Mouse (Mus musculus): ENCODE results near the gene Dctn1. TPM values are rescaled to one million over a fixed set of nuclear protein-coding genes. Genes with fewer than 3 reads are reported as not detected.
A peak's percentile ranks its signal among the peaks of the same experiment; 100 is the strongest.

The Dctn1 gene
- polyA plus RNA-seq, 1 experiment from 2014 or later, result 81.7 TPM

GRCm38 (mm10) chr6:83219814-83220213 lies 54.1 kb downstream of the Dctn1 start, which contains the start of gene Slc4a5:
Gene Slc4a5 (plus strand): TSS chr6:83219828.
- WGBS, result 74% methylated on average over 3 of the region's 3 CpGs
- Histone ChIP-seq H3K36me3 (ENCODE audit: control insufficient read depth, insufficient read depth, low read length) (no peaks in the 10 kb centered on the region), H3K4me1 (ENCODE audit: control insufficient read depth, insufficient read depth, low read length) (no peaks in the 10 kb centered on the region), H3K9ac (ENCODE audit: low read length) (no peak within 1 kb of the TSS), H3K4me3 (ENCODE audit: low read depth, low read length) (no peak within 1 kb of the TSS), H3K27me3 (ENCODE audit: control insufficient read depth, insufficient read depth, low read length) (no peaks in the 10 kb centered on the region), H3K9me3 (ENCODE audit: control insufficient read depth, low read length) (no peaks in the 10 kb centered on the region), H3K27ac (ENCODE audit: low read depth, low read length) (no peak within 1 kb of the TSS), H3K4me2 (no peak within 1 kb of the TSS)
- DNase-seq (ENCODE audit: low spot score, missing footprints) (peak; percentile 54), ATAC-seq (ENCODE audit: low FRiP score) (no peak)

- 56% methylated on average over 2 of the region's 2 CpGs for WGBS
- no peak for ATAC-seq (ENCODE audit: low FRiP score)
Observed at GRCm38 (mm10) chr6:83231486-83231885, 65.8 kb downstream of the Dctn1 start.

GRCm38 (mm10) chr6:83233306-83233705 lies 67.6 kb downstream of the Dctn1 start:
- H3K27me3 ChIP-seq (ENCODE audit: control insufficient read depth, insufficient read depth, low read length), result peaks cover 27% of the 10 kb centered on the region

More at GRCm38 (mm10) chr6:83231486-83231885, 65.8 kb downstream of the Dctn1 start:
- Histone ChIP-seq H3K9me3 (ENCODE audit: control insufficient read depth, low read length) (no peaks in the 10 kb centered on the region), H3K9ac (ENCODE audit: low read length) (no peak overlapping the region), H3K4me2 (no peak overlapping the region), H3K27me3 (ENCODE audit: control insufficient read depth, insufficient read depth, low read length) (peaks cover 14% of the 10 kb centered on the region), H3K4me3 (ENCODE audit: low read depth, low read length) (no peak overlapping the region), H3K36me3 (ENCODE audit: control insufficient read depth, insufficient read depth, low read length) (no peaks in the 10 kb centered on the region), H3K27ac (ENCODE audit: low read depth, low read length) (no peak overlapping the region), H3K4me1 (ENCODE audit: control insufficient read depth, insufficient read depth, low read length) (peaks cover 7% of the 10 kb centered on the region; the same call in 1 of the 2 replicates)
- peak; percentile 51 for DNase-seq (ENCODE audit: low spot score, missing footprints)

GRCm38 (mm10) chr6:83234280-83234741 lies 68.6 kb downstream of the Dctn1 start:
- Histone ChIP-seq H3K4me3 (ENCODE audit: low read depth, low read length) (no peak overlapping the region), H3K27me3 (ENCODE audit: control insufficient read depth, insufficient read depth, low read length) (peaks cover 36% of the 10 kb centered on the region), H3K36me3 (ENCODE audit: control insufficient read depth, insufficient read depth, low read length) (no peaks in the 10 kb centered on the region), H3K27ac (ENCODE audit: low read depth, low read length) (no peak overlapping the region), H3K9ac (ENCODE audit: low read length) (no peak overlapping the region), H3K9me3 (ENCODE audit: control insufficient read depth, low read length) (no peaks in the 10 kb centered on the region), H3K4me1 (ENCODE audit: control insufficient read depth, insufficient read depth, low read length) (peaks cover 11% of the 10 kb centered on the region), H3K4me2 (peak overlapping the region; percentile 30)
- DNase-seq (ENCODE audit: low spot score, missing footprints) (peak; percentile 89), ATAC-seq (ENCODE audit: low FRiP score) (peak; percentile 68)
- 3% methylated on average over 12 of the region's 14 CpGs for WGBS

More at GRCm38 (mm10) chr6:83233306-83233705, 67.6 kb downstream of the Dctn1 start:
- WGBS, result 76% methylated on average over 4 of the region's 4 CpGs
- Histone ChIP-seq H3K9ac (ENCODE audit: low read length) (no peak overlapping the region), H3K9me3 (ENCODE audit: control insufficient read depth, low read length) (no peaks in the 10 kb centered on the region), H3K4me1 (ENCODE audit: control insufficient read depth, insufficient read depth, low read length) (peaks cover 11% of the 10 kb centered on the region), H3K27ac (ENCODE audit: low read depth, low read length) (no peak overlapping the region), H3K4me3 (ENCODE audit: low read depth, low read length) (no peak overlapping the region), H3K36me3 (ENCODE audit: control insufficient read depth, insufficient read depth, low read length) (no peaks in the 10 kb centered on the region), H3K4me2 (no peak overlapping the region)
- no peak for ATAC-seq (ENCODE audit: low FRiP score)
- peak; percentile 80 for DNase-seq (ENCODE audit: low spot score, missing footprints)

- no peak overlapping the region for H3K4me3 ChIP-seq (ENCODE audit: low read depth, low read length)
- no peak overlapping the region for H3K27ac ChIP-seq (ENCODE audit: low read depth, low read length)
- H3K27me3 ChIP-seq (ENCODE audit: control insufficient read depth, insufficient read depth, low read length), result peaks cover 41% of the 10 kb centered on the region
Observed at GRCm38 (mm10) chr6:83237123-83237522, 71.4 kb downstream of the Dctn1 start.

GRCm38 (mm10) chr6:83244422-83245061 lies 78.8 kb downstream of the Dctn1 start:
- Histone ChIP-seq H3K4me3 (ENCODE audit: low read depth, low read length) (no peak overlapping the region), H3K4me1 (ENCODE audit: control insufficient read depth, insufficient read depth, low read length) (no peaks in the 10 kb centered on the region), H3K9me3 (ENCODE audit: control insufficient read depth, low read length) (no peaks in the 10 kb centered on the region), H3K9ac (ENCODE audit: low read length) (no peak overlapping the region), H3K4me2 (no peak overlapping the region), H3K27ac (ENCODE audit: low read depth, low read length) (no peak overlapping the region), H3K27me3 (ENCODE audit: control insufficient read depth, insufficient read depth, low read length) (peaks cover 4% of the 10 kb centered on the region; the same call in 1 of the 2 replicates), H3K36me3 (ENCODE audit: control insufficient read depth, insufficient read depth, low read length) (no peaks in the 10 kb centered on the region)
- ATAC-seq (ENCODE audit: low FRiP score) (no peak), DNase-seq (ENCODE audit: low spot score, missing footprints) (no peak)
- 20% methylated on average over 10 of the region's 10 CpGs for WGBS

More at GRCm38 (mm10) chr6:83237123-83237522, 71.4 kb downstream of the Dctn1 start:
- no peaks in the 10 kb centered on the region for H3K9me3 ChIP-seq (ENCODE audit: control insufficient read depth, low read length)
- H3K4me1 ChIP-seq (ENCODE audit: control insufficient read depth, insufficient read depth, low read length), result peaks cover 11% of the 10 kb centered on the region
- WGBS, result 1% methylated on average over 6 of the region's 9 CpGs
- ATAC-seq (ENCODE audit: low FRiP score) (no peak), DNase-seq (ENCODE audit: low spot score, missing footprints) (no peak)
- no peaks in the 10 kb centered on the region for H3K36me3 ChIP-seq (ENCODE audit: control insufficient read depth, insufficient read depth, low read length)
- H3K4me2 ChIP-seq, result peak overlapping the region; percentile 26; the same call in 1 of the 2 replicates
- H3K9ac ChIP-seq (ENCODE audit: low read length), result peak overlapping the region; percentile 27; the same call in 1 of the 2 replicates

- DNase-seq (ENCODE audit: low spot score, missing footprints), result no peak
- Histone ChIP-seq H3K9me3 (ENCODE audit: control insufficient read depth, low read length) (no peaks in the 10 kb centered on the region), H3K27ac (ENCODE audit: low read depth, low read length) (no peak overlapping the region), H3K27me3 (ENCODE audit: control insufficient read depth, insufficient read depth, low read length) (no peaks in the 10 kb centered on the region), H3K9ac (ENCODE audit: low read length) (no peak overlapping the region), H3K36me3 (ENCODE audit: control insufficient read depth, insufficient read depth, low read length) (no peaks in the 10 kb centered on the region), H3K4me1 (ENCODE audit: control insufficient read depth, insufficient read depth, low read length) (no peaks in the 10 kb centered on the region), H3K4me3 (ENCODE audit: low read depth, low read length) (no peak overlapping the region), H3K4me2 (no peak overlapping the region)
- no peak for ATAC-seq (ENCODE audit: low FRiP score)
- WGBS, result 84% methylated on average over 6 of the region's 6 CpGs
Observed at GRCm38 (mm10) chr6:83245134-83245533, 79.4 kb downstream of the Dctn1 start.

- 93% methylated on average over 1 of the region's 1 CpGs for WGBS
- no peaks in the 10 kb centered on the region for H3K27me3 ChIP-seq (ENCODE audit: control insufficient read depth, insufficient read depth, low read length)
- no peak for DNase-seq (ENCODE audit: low spot score, missing footprints)
- no peaks in the 10 kb centered on the region for H3K9me3 ChIP-seq (ENCODE audit: control insufficient read depth, low read length)
- no peak overlapping the region for H3K27ac ChIP-seq (ENCODE audit: low read depth, low read length)
- H3K4me1 ChIP-seq (ENCODE audit: control insufficient read depth, insufficient read depth, low read length), result no peaks in the 10 kb centered on the region
- no peak overlapping the region for H3K4me3 ChIP-seq (ENCODE audit: low read depth, low read length)
- no peak overlapping the region for H3K4me2 ChIP-seq
- ATAC-seq (ENCODE audit: low FRiP score), result no peak
- H3K9ac ChIP-seq (ENCODE audit: low read length), result no peak overlapping the region
- H3K36me3 ChIP-seq (ENCODE audit: control insufficient read depth, insufficient read depth, low read length), result no peaks in the 10 kb centered on the region
Observed at GRCm38 (mm10) chr6:83245997-83246396, 80.3 kb downstream of the Dctn1 start.

GRCm38 (mm10) chr6:83246750-83247149 lies 81.0 kb downstream of the Dctn1 start:
- no peaks in the 10 kb centered on the region for H3K36me3 ChIP-seq (ENCODE audit: control insufficient read depth, insufficient read depth, low read length)
- ATAC-seq (ENCODE audit: low FRiP score) (no peak), DNase-seq (ENCODE audit: low spot score, missing footprints) (no peak)
- 97% methylated on average over 4 of the region's 4 CpGs for WGBS
- no peaks in the 10 kb centered on the region for H3K27me3 ChIP-seq (ENCODE audit: control insufficient read depth, insufficient read depth, low read length)
- H3K9ac ChIP-seq (ENCODE audit: low read length), result no peak overlapping the region
- no peaks in the 10 kb centered on the region for H3K4me1 ChIP-seq (ENCODE audit: control insufficient read depth, insufficient read depth, low read length)
- no peak overlapping the region for H3K4me2 ChIP-seq
- no peaks in the 10 kb centered on the region for H3K9me3 ChIP-seq (ENCODE audit: control insufficient read depth, low read length)
- H3K4me3 ChIP-seq (ENCODE audit: low read depth, low read length), result no peak overlapping the region
- no peak overlapping the region for H3K27ac ChIP-seq (ENCODE audit: low read depth, low read length)

All from midbrain, embryonic 11.5 days (tissue).